Mouse (Mus musculus): ENCODE measurements around the gene Plekhg6. TPM values are rescaled to one million over a fixed set of nuclear protein-coding genes. Genes with fewer than 3 reads are reported as not detected.

The Plekhg6 gene
- polyA plus RNA-seq, 1 experiment from 2014 or later = 2.8 TPM

DNA sequence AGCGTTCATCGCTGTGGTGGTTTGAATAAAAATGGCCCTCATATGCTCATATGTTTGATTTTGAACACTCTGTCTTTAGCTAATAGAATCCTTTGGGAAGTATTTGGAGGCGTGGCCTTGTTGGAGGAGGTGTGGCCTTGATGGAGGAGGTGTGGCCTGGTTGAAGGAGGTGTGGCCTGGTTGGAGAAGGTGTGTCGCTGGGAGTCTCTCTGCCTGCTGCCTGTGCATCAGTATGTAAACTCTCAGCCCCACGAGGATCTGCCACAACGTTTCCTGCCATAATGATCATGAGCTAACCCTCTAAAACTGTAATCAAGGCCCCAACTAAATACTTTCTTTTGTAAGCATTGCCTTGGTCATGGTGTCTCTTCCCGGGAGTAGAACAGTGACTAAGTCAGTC is 26.6 kb upstream of the Plekhg6 start:
- Histone ChIP-seq H3K9ac (ENCODE audit: low read length) (no peak overlapping the region), H3K27me3 (replicated peaks; ENCODE audit: control insufficient read depth, insufficient read depth, low read length) (no peaks in the 10 kb centered on the region), H3K4me2 (ENCODE audit: low read length) (no peak overlapping the region), H3K27ac (ENCODE audit: low read depth) (no peak overlapping the region), H3K4me1 (replicated peaks; ENCODE audit: control insufficient read depth, insufficient read depth, low read length) (0 out of 2 replicates have a peak, but pooled peaks cover 5% of the 10 kb centered on the region), H3K36me3 (ENCODE audit: control insufficient read depth, insufficient read depth, low read length) (no peaks in the 10 kb centered on the region), H3K4me3 (ENCODE audit: low read depth, low read length) (no peak overlapping the region), H3K9me3 (ENCODE audit: control insufficient read depth, low read length) (no peaks in the 10 kb centered on the region)
- WGBS = 81% methylated on average over 7 of the region's 7 CpGs
- no peak for DNase-seq (ENCODE audit: low spot score)
- no peak for ATAC-seq (replicated peaks; ENCODE audit: low FRiP score, low TSS enrichment, low read depth)

DNA sequence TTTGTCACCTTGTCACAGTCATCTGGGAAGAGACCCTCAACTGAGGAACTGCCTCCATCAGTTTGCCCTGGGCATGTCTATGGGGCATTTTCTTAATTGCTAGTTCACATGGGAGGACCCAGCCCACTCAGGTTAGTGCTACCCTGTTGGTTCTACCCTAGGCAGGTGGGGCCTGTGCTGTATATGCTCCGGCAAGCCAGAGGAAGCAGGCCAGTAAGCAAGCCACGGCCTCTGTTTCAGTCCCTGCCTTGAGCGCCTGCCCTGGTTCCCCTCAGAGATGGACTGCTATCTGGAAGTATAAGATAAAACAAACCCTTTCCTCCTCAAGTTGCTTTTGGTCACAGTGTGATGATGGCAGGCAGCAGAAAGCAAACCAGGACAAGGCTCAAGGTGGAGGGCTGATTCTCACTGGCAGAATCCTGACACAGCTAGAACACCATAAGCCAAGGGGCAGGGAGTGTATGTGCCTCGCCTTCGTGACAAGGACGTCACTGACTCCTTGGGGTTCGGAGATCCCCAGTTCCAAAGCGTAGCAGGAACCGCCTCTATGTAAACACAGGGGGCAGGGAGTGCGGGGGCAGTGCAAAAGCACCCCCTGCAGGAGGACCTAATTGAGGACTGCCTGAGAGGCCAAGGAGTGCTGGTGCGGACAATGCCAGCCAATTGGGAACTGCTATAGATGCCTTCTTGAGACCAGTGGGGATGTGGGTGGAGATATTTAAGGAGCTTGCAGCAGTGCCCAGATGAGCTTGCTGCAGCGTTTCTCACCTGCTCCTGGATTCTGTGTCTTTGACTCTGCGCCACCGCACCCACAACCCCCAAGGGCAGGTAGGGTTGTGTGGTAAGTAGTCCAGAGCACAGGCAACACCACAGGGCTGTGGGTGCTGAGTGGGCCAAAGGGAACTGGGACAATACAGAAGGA is 25.1 kb upstream of the Plekhg6 start:
- no peak for ATAC-seq (replicated peaks; ENCODE audit: low FRiP score, low TSS enrichment, low read depth)
- WGBS = 59% methylated on average over 14 of the region's 14 CpGs

DNA sequence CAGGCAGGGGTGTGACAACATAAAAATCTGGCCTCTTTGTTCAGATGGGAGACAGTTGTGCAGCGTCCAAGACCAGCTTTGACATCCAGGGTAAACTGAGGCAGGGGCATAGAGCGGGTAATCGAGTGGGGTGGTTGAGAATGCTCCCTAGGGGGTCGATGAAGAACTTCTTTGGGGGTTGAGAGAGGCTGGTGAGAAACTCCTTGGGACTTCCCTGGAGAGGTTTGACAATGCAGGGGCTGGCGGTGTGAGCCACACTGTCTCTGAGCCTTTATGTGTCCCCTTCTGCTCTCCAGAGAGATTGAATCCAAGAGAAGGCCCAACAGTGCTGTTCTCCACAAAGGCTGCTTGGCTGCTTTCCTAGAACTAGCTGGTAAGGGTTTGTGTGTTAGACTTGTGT is 9.3 kb upstream of the Plekhg6 start:
- ATAC-seq (replicated peaks; ENCODE audit: low FRiP score, low TSS enrichment, low read depth) (no peak), DNase-seq (ENCODE audit: low spot score) (no peak)
- no peaks in the 10 kb centered on the region for H3K4me1 ChIP-seq (replicated peaks; ENCODE audit: control insufficient read depth, insufficient read depth, low read length)
- H3K36me3 ChIP-seq (ENCODE audit: control insufficient read depth, insufficient read depth, low read length) = no peaks in the 10 kb centered on the region
- 83% methylated on average over 5 of the region's 5 CpGs for WGBS
- no peak overlapping the region for H3K27ac ChIP-seq (ENCODE audit: low read depth)
- no peak overlapping the region for H3K4me3 ChIP-seq (ENCODE audit: low read depth, low read length)
- H3K9ac ChIP-seq (ENCODE audit: low read length) = no peak overlapping the region
- no peaks in the 10 kb centered on the region for H3K27me3 ChIP-seq (replicated peaks; ENCODE audit: control insufficient read depth, insufficient read depth, low read length)
- H3K9me3 ChIP-seq (ENCODE audit: control insufficient read depth, low read length) = no peaks in the 10 kb centered on the region
- no peak overlapping the region for H3K4me2 ChIP-seq (ENCODE audit: low read length)

More for the DNA sequence above, 25.1 kb upstream of the Plekhg6 start:
- Histone ChIP-seq H3K4me3 (ENCODE audit: low read depth, low read length) (no peak overlapping the region), H3K27me3 (replicated peaks; ENCODE audit: control insufficient read depth, insufficient read depth, low read length) (no peaks in the 10 kb centered on the region), H3K27ac (ENCODE audit: low read depth) (no peak overlapping the region), H3K4me1 (replicated peaks; ENCODE audit: control insufficient read depth, insufficient read depth, low read length) (0 out of 2 replicates have a peak, but pooled peaks cover 1% of the 10 kb centered on the region), H3K4me2 (ENCODE audit: low read length) (no peak overlapping the region), H3K36me3 (ENCODE audit: control insufficient read depth, insufficient read depth, low read length) (no peaks in the 10 kb centered on the region), H3K9ac (ENCODE audit: low read length) (no peak overlapping the region), H3K9me3 (ENCODE audit: control insufficient read depth, low read length) (no peaks in the 10 kb centered on the region)
- no peak for DNase-seq (ENCODE audit: low spot score)

DNA sequence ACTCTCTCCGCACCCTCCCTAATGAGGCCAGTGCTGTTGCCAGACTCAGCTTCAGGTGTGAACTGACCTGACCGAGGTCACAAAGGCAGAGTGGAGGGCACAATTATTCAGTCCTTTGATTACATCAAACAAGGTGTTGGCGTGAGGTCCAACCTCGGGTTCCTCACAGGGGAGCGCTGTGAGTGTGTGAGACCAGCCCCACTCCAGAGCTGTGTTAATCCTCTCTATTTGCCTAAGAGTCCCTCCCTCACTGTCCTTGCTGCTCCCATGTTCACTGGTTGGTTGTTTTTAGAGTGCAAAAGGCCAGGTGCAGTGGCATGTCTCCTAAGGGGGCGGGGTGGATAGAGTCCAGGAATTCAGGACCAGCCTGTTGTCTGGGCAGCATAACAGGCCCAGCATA is 5.5 kb upstream of the Plekhg6 start:
- H3K9ac ChIP-seq (ENCODE audit: low read length) = no peak overlapping the region
- H3K36me3 ChIP-seq (ENCODE audit: control insufficient read depth, insufficient read depth, low read length) = no peaks in the 10 kb centered on the region
- H3K27ac ChIP-seq (ENCODE audit: low read depth) = no peak overlapping the region
- no peaks in the 10 kb centered on the region; the same call in none of the 2 replicates for H3K27me3 ChIP-seq (replicated peaks; ENCODE audit: control insufficient read depth, insufficient read depth, low read length)
- no peak for DNase-seq (ENCODE audit: low spot score)
- no peaks in the 10 kb centered on the region for H3K9me3 ChIP-seq (ENCODE audit: control insufficient read depth, low read length)
- no peaks in the 10 kb centered on the region for H3K4me1 ChIP-seq (replicated peaks; ENCODE audit: control insufficient read depth, insufficient read depth, low read length)
- no peak overlapping the region for H3K4me3 ChIP-seq (ENCODE audit: low read depth, low read length)
- no peak overlapping the region for H3K4me2 ChIP-seq (ENCODE audit: low read length)
- peak; percentile 51 for ATAC-seq (replicated peaks; ENCODE audit: low FRiP score, low TSS enrichment, low read depth)
- WGBS = 45% methylated on average over 6 of the region's 6 CpGs

DNA sequence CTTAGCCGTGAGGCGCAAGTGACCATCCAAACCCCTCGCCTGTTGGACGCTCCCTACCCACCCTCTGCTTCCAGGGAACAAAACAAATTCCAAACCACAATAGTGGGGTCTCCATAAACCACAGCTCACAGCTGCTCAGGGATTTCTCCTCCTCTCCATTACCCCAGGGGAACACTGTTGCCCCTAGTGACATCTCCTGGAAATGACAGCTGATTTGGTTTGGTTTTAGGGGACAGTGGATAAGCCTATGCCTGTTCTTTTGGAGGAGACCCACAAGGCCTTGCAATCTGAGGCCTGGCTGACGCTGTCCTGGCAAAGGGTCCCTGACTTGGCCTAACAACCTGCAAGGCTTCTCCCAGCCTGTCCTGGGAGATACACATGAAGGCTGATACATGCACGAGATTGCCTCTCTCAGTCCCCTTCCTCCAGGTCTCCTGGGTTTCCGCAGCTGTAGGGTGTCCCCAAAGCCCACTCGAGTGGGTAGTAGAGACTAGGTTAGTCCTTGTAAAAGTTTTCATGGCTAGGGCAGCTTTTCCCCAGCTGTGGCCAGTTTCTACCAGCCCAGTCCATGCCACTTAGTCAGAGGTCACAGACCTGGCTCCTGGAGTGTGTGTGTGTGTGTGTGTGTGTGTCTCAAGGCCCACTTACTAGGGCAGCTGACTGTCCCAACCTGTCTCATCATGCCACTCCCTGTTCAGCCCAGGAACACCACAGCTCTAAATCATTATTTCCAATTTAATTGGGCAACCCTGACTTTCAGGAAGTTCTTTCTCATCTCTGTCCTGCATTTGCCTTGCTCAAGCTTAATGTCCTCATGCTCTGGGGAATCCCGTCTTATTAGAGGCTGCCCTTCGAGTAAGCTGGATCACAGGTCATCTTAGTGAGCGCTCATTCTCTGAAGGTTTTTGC is 4.7 kb upstream of the Plekhg6 start:
- Histone ChIP-seq H3K36me3 (ENCODE audit: control insufficient read depth, insufficient read depth, low read length) (no peaks in the 10 kb centered on the region), H3K9ac (ENCODE audit: low read length) (no peak overlapping the region), H3K9me3 (ENCODE audit: control insufficient read depth, low read length) (no peaks in the 10 kb centered on the region), H3K27ac (ENCODE audit: low read depth) (no peak overlapping the region), H3K4me3 (ENCODE audit: low read depth, low read length) (no peak overlapping the region), H3K27me3 (replicated peaks; ENCODE audit: control insufficient read depth, insufficient read depth, low read length) (peaks cover 6% of the 10 kb centered on the region), H3K4me2 (ENCODE audit: low read length) (no peak overlapping the region), H3K4me1 (replicated peaks; ENCODE audit: control insufficient read depth, insufficient read depth, low read length) (0 out of 2 replicates have a peak, but pooled peaks cover 4% of the 10 kb centered on the region)
- DNase-seq (ENCODE audit: low spot score) (no peak), ATAC-seq (replicated peaks; ENCODE audit: low FRiP score, low TSS enrichment, low read depth) (no peak)
- 72% methylated on average over 11 of the region's 11 CpGs for WGBS

DNA sequence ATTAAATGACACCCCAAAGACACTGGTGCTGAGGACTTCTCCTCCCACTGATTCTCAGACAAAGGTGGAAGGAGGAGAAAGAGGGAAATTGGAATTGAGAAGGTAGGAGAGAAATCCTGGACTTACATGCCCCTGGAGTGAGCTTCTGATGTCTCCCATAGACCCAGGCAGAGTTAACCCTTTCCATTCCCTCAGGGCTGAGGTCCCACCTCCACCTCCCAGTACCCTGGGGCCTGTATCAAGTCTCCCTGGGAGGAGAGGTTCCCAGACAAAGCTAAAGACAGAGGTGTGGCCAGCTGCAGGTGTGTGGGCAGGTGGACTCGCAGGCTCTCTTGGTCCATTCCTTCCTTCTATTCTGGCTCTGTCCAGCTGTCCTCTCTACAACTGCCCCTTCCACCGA is 1.4 kb upstream of the Plekhg6 start:
- WGBS = 61% methylated on average over 2 of the region's 2 CpGs
- Histone ChIP-seq H3K9me3 (ENCODE audit: control insufficient read depth, low read length) (no peaks in the 10 kb centered on the region), H3K9ac (ENCODE audit: low read length) (no peak overlapping the region), H3K4me3 (ENCODE audit: low read depth, low read length) (no peak overlapping the region), H3K36me3 (ENCODE audit: control insufficient read depth, insufficient read depth, low read length) (no peaks in the 10 kb centered on the region), H3K4me2 (ENCODE audit: low read length) (no peak overlapping the region), H3K27me3 (replicated peaks; ENCODE audit: control insufficient read depth, insufficient read depth, low read length) (peaks cover 21% of the 10 kb centered on the region), H3K27ac (ENCODE audit: low read depth) (no peak overlapping the region), H3K4me1 (replicated peaks; ENCODE audit: control insufficient read depth, insufficient read depth, low read length) (peaks cover 21% of the 10 kb centered on the region)
- ATAC-seq (replicated peaks; ENCODE audit: low FRiP score, low TSS enrichment, low read depth) (no peak), DNase-seq (ENCODE audit: low spot score) (no peak)

DNA sequence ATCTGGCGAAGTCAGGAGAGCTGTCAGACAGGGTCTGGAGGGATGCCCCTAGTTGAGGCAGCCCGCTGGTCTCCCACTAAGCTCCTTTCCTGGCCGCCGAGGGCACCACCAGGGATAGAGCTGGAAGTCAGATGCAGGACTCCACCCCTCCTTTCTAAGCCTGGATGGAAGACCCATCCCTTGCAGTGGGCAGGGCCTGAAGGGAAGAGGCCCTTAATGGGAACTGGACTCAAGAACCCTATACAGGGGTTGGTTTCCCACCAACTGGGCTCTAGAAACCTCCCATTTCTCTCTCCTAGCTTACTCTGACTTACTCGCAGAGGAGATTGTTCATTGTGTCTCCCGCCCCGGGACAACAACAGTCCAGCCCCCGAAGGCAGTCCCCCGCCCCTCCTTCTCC is 812 bp downstream of the Plekhg6 start:
- no peaks in the 10 kb centered on the region for H3K9me3 ChIP-seq (ENCODE audit: control insufficient read depth, low read length)
- WGBS = 6% methylated on average over 9 of the region's 9 CpGs

DNA sequence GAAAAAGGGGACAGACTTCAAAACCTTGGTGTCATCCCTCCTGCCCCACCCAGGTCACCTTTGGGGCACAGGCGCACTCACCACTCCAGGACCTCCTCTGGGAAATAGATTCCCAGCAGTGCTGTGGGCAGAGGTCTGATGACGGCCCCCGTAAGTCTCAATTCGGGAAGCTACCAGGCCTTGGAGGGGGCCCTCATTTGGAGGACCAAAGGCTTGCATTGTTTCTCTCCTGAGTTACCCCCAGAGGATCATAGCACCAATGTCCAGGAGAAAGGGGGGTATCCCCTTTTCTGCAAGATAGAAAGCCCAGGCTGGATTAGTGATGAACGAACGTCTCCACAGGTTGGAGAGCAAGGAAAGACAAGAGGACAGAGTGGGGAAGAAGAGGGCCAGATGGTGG is 2.0 kb downstream of the Plekhg6 start:
- peaks cover 22% of the 10 kb centered on the region for H3K4me1 ChIP-seq (replicated peaks; ENCODE audit: control insufficient read depth, insufficient read depth, low read length)
- H3K9ac ChIP-seq (ENCODE audit: low read length) = no peak overlapping the region
- H3K36me3 ChIP-seq (ENCODE audit: control insufficient read depth, insufficient read depth, low read length) = no peaks in the 10 kb centered on the region
- DNase-seq (ENCODE audit: low spot score) (no peak), ATAC-seq (replicated peaks; ENCODE audit: low FRiP score, low TSS enrichment, low read depth) (no peak)
- 29% methylated on average over 6 of the region's 6 CpGs for WGBS
- peak overlapping the region; percentile 26; the same call in 1 of the 2 replicates for H3K4me2 ChIP-seq (ENCODE audit: low read length)
- H3K9me3 ChIP-seq (ENCODE audit: control insufficient read depth, low read length) = no peaks in the 10 kb centered on the region
- no peak overlapping the region for H3K27ac ChIP-seq (ENCODE audit: low read depth)
- H3K27me3 ChIP-seq (replicated peaks; ENCODE audit: control insufficient read depth, insufficient read depth, low read length) = peaks cover 21% of the 10 kb centered on the region
- H3K4me3 ChIP-seq (ENCODE audit: low read depth, low read length) = no peak overlapping the region

More for the DNA sequence above, 812 bp downstream of the Plekhg6 start:
- Histone ChIP-seq H3K27me3 (replicated peaks; ENCODE audit: control insufficient read depth, insufficient read depth, low read length) (peaks cover 21% of the 10 kb centered on the region), H3K4me2 (ENCODE audit: low read length) (peak overlapping the region; percentile 76), H3K36me3 (ENCODE audit: control insufficient read depth, insufficient read depth, low read length) (no peaks in the 10 kb centered on the region), H3K9ac (ENCODE audit: low read length) (no peak overlapping the region), H3K27ac (ENCODE audit: low read depth) (no peak overlapping the region), H3K4me1 (replicated peaks; ENCODE audit: control insufficient read depth, insufficient read depth, low read length) (peaks cover 22% of the 10 kb centered on the region), H3K4me3 (ENCODE audit: low read depth, low read length) (peak overlapping the region; percentile 37)
- DNase-seq (ENCODE audit: low spot score) = peak; percentile 61
- no peak for ATAC-seq (replicated peaks; ENCODE audit: low FRiP score, low TSS enrichment, low read depth)
